Mouse (Mus musculus): ENCODE measurements around the gene Gdf3. TPM values are rescaled to one million over a fixed set of nuclear protein-coding genes. Genes with fewer than 3 reads are reported as not detected.
"Not testable (repeated sequence)": the region's sequence is repeated elsewhere in the genome, so short reads cannot be mapped to it uniquely, and the experiment has no call there.

Gene Gdf3
- polyA plus RNA-seq (2012; rRNA removed): 0.14 TPM in 1 of 2 replicates, not detected in the other

DNA sequence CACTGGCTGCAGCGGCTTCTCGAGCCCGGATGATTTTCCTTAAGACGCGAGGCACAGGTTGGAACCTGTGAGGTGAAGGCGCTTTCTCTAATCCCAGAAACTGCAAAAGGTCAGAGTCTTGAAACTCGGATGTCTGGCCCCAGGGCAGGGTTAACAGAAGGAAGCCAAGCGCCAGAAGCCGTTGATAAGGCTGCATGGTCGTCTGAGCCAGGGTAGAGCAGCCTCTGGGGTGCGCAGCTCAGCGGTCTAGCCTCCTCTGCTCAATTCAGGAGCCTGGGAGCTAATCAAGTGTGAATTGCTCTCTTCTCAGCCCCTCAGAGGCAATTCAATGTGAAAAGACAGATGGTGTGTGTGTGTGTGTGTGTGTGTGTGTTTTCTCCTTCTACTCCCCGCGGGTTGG is at the start of gene Gdf3:
Gdf3 (minus strand) TSS at position 317 of the 400 bp plus-strand sequence.
- H3K27ac ChIP-seq (ENCODE audit: insufficient read depth, low read depth, low read length): no peak within 1 kb of the TSS
- WGBS: 35% methylated on average over 14 of the region's 14 CpGs
- TF ChIP-seq CTCF (IDR thresholded peaks at IDR 0.05; ENCODE audit: extremely low read depth, insufficient read length, insufficient replicate concordance, low read depth, low read length) (no peak), POLR2A (IDR thresholded peaks at IDR 0.05; ENCODE audit: low read depth, low read length) (no peak)
- no peak within 1 kb of the TSS for H3K4me3 ChIP-seq (ENCODE audit: low read depth, low read length)
- H3K36me3 ChIP-seq (ENCODE audit: control insufficient read depth, insufficient read depth, low read length): no peaks in the 10 kb centered on the region
- peaks cover 2% of the 10 kb centered on the region; the same call in 1 of the 2 replicates for H3K4me1 ChIP-seq (ENCODE audit: control insufficient read depth, insufficient read depth, insufficient read length, low read length)
- no peaks in the 10 kb centered on the region; the same call in 1 of the 2 replicates for H3K27me3 ChIP-seq (ENCODE audit: control insufficient read depth, insufficient read depth, low read length)

DNA sequence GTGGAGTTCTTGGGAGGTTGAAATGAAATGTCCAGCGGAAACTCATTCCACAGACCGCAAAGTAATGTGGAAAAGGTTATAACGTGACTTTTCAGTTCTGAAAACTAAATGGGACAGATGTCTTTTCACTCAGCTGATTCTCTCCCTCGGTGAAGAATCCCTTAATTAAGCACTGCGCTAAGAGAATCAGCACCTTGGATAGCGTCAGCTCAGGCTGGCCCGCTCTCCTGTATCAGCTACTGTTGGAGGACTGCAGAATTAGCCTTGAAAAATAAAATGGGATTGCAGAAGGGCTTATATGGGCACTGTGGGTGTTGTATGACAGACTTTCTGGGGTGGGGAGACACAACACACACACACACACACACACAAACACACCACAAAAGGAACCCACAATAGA is 49.7 kb upstream of the Gdf3 start:
- 17% methylated on average over 7 of the region's 7 CpGs for WGBS
- no peak overlapping the region for H3K27ac ChIP-seq (ENCODE audit: insufficient read depth, low read depth, low read length)
- no peaks in the 10 kb centered on the region for H3K4me1 ChIP-seq (ENCODE audit: control insufficient read depth, insufficient read depth, insufficient read length, low read length)
- TF ChIP-seq POLR2A (IDR thresholded peaks at IDR 0.05; ENCODE audit: low read depth, low read length): no peak
- TF ChIP-seq CTCF (IDR thresholded peaks at IDR 0.05; ENCODE audit: extremely low read depth, insufficient read length, insufficient replicate concordance, low read depth, low read length): no peak
- no peaks in the 10 kb centered on the region for H3K36me3 ChIP-seq (ENCODE audit: control insufficient read depth, insufficient read depth, low read length)
- peaks cover 7% of the 10 kb centered on the region for H3K27me3 ChIP-seq (ENCODE audit: control insufficient read depth, insufficient read depth, low read length)
- no peak overlapping the region for H3K4me3 ChIP-seq (ENCODE audit: low read depth, low read length)

DNA sequence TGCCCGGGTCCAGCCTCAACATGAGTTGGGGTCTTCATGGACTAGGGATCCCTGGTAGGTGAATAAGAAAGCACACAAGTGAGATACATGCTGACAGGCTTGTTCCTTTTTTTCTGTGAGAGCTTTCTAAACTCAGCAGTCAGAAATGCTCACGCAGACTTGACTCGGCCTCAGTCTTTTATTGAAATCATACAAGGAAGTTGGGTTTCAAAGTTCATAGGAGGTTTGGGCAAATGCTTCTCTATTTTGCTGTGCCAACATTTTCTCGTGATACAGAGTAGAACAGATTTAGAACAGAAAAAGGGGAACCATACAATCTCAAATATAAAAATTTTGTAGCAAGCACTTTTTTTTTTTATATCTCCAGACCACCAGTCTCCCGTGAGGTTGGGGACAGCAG is 47.7 kb upstream of the Gdf3 start:
- no peaks in the 10 kb centered on the region for H3K4me1 ChIP-seq (ENCODE audit: control insufficient read depth, insufficient read depth, insufficient read length, low read length)
- H3K27ac ChIP-seq (ENCODE audit: insufficient read depth, low read depth, low read length): no peak overlapping the region
- WGBS: 54% methylated on average over 5 of the region's 5 CpGs
- TF ChIP-seq POLR2A (IDR thresholded peaks at IDR 0.05; ENCODE audit: low read depth, low read length): no peak
- no peak for TF ChIP-seq CTCF (IDR thresholded peaks at IDR 0.05; ENCODE audit: extremely low read depth, insufficient read length, insufficient replicate concordance, low read depth, low read length)
- H3K27me3 ChIP-seq (ENCODE audit: control insufficient read depth, insufficient read depth, low read length): peaks cover 7% of the 10 kb centered on the region
- H3K36me3 ChIP-seq (ENCODE audit: control insufficient read depth, insufficient read depth, low read length): no peaks in the 10 kb centered on the region
- no peak overlapping the region for H3K4me3 ChIP-seq (ENCODE audit: low read depth, low read length)

DNA sequence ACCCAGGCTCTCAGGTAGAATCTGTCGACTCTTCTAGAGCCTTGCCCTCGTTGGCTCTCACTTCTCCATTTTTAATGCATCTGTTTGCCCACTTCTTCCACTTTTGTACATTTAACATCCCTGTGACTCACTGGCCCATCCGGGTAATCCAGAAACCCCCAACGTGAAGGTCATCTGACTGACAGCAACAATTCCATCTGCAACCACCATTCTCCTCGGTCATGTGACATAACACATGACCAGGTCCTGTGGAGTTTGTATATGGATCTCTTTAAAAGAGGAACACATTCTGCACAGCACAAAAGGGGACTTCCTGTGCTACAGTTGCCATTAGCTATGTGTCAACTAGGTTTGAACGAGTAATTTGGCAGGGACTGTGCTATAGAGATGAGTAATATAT is 44.4 kb upstream of the Gdf3 start:
- Histone ChIP-seq H3K36me3 (ENCODE audit: control insufficient read depth, insufficient read depth, low read length) (no peaks in the 10 kb centered on the region), H3K27me3 (ENCODE audit: control insufficient read depth, insufficient read depth, low read length) (peaks cover 3% of the 10 kb centered on the region; the same call in 1 of the 2 replicates), H3K4me1 (ENCODE audit: control insufficient read depth, insufficient read depth, insufficient read length, low read length) (no peaks in the 10 kb centered on the region), H3K4me3 (ENCODE audit: low read depth, low read length) (no peak overlapping the region), H3K27ac (ENCODE audit: insufficient read depth, low read depth, low read length) (no peak overlapping the region)
- WGBS: 68% methylated on average over 6 of the region's 6 CpGs
- TF ChIP-seq POLR2A (IDR thresholded peaks at IDR 0.05; ENCODE audit: low read depth, low read length): no peak
- TF ChIP-seq CTCF (IDR thresholded peaks at IDR 0.05; ENCODE audit: extremely low read depth, insufficient read length, insufficient replicate concordance, low read depth, low read length): no peak

DNA sequence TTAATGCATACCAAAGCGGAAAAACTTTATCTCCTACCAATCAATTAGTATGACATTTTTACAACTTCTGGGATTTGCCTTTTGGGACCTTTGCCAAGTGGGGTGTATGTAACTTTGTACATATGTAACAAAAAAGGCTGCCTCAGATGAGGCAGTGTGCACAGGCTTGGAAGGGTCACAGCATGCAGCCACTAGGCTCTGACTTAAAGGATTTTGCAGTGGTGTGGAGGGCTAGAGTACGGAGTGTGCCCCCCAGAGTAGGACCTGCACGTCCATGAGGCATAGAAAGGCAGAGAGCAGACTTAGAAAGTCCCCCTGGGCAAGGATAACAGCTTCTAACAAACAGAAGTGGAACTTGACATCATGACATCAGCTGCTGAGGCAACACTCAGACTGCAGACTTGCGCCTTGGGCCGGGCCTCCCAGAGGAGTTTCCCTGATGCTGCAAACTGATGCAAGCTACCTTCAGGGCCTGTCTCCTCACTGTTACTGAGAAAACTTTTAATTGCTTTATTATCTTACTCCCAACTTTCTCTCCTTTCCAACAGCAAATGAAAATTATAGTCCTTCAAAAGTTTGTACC is 40.6 kb upstream of the Gdf3 start:
- 37% methylated on average over 5 of the region's 5 CpGs for WGBS
- Histone ChIP-seq H3K4me3 (ENCODE audit: low read depth, low read length) (no peak overlapping the region), H3K27ac (ENCODE audit: insufficient read depth, low read depth, low read length) (no peak overlapping the region), H3K27me3 (ENCODE audit: control insufficient read depth, insufficient read depth, low read length) (peaks cover 3% of the 10 kb centered on the region; the same call in 1 of the 2 replicates), H3K36me3 (ENCODE audit: control insufficient read depth, insufficient read depth, low read length) (no peaks in the 10 kb centered on the region), H3K4me1 (ENCODE audit: control insufficient read depth, insufficient read depth, insufficient read length, low read length) (no peaks in the 10 kb centered on the region)
- TF ChIP-seq POLR2A (IDR thresholded peaks at IDR 0.05; ENCODE audit: low read depth, low read length) (no peak), CTCF (IDR thresholded peaks at IDR 0.05; ENCODE audit: extremely low read depth, insufficient read length, insufficient replicate concordance, low read depth, low read length) (no peak)

DNA sequence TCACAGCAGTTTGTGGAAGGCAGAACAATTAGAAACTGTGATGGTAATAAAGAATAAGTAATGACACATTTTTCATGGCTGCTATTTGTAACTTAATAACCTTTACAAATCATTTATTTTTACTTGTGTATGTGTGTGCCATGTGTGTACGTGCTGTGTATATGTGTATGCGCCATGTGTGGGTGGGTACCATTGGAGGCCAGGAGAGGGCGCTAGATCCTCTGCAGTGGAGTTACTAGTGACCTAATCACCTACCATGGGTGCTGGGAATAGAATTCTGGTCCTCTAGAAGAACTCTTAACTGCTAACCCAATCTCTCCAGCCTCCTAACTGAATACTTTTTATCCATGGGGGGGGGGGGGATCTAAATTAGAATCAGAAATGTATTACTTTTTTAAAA is 40.0 kb upstream of the Gdf3 start:
- H3K27me3 ChIP-seq (ENCODE audit: control insufficient read depth, insufficient read depth, low read length): peaks cover 1% of the 10 kb centered on the region; the same call in 1 of the 2 replicates
- TF ChIP-seq CTCF (IDR thresholded peaks at IDR 0.05; ENCODE audit: extremely low read depth, insufficient read length, insufficient replicate concordance, low read depth, low read length) (no peak), POLR2A (IDR thresholded peaks at IDR 0.05; ENCODE audit: low read depth, low read length) (no peak)
- no peak overlapping the region for H3K4me3 ChIP-seq (ENCODE audit: low read depth, low read length)
- H3K27ac ChIP-seq (ENCODE audit: insufficient read depth, low read depth, low read length): no peak overlapping the region
- no peaks in the 10 kb centered on the region for H3K36me3 ChIP-seq (ENCODE audit: control insufficient read depth, insufficient read depth, low read length)
- H3K4me1 ChIP-seq (ENCODE audit: control insufficient read depth, insufficient read depth, insufficient read length, low read length): no peaks in the 10 kb centered on the region
- WGBS: 72% methylated on average over 3 of the region's 3 CpGs

DNA sequence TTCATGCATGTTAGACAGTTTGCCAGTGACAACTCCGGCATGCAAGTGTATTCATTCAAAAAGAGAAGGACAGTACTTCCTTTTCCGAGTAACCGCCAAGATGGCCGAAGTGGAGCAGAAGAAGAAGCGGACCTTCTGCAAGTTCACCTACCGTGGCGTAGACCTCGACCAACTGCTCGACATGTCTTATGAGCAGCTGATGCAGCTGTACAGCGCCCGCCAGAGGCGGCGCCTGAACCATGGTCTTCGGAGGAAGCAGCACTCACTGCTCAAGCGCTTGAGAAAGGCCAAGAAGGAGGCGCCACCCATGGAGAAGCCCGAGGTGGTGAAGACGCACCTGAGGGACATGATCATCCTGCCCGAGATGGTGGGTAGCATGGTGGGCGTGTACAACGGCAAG is 34.3 kb upstream of the Gdf3 start:
- not testable (repeated sequence) for H3K4me3 ChIP-seq (ENCODE audit: low read depth, low read length); H3K27ac ChIP-seq (ENCODE audit: insufficient read depth, low read depth, low read length); H3K4me1 ChIP-seq (ENCODE audit: control insufficient read depth, insufficient read depth, insufficient read length, low read length); H3K36me3 ChIP-seq (ENCODE audit: control insufficient read depth, insufficient read depth, low read length); H3K27me3 ChIP-seq (ENCODE audit: control insufficient read depth, insufficient read depth, low read length)
- 93% methylated on average over 21 of the region's 21 CpGs for WGBS

DNA sequence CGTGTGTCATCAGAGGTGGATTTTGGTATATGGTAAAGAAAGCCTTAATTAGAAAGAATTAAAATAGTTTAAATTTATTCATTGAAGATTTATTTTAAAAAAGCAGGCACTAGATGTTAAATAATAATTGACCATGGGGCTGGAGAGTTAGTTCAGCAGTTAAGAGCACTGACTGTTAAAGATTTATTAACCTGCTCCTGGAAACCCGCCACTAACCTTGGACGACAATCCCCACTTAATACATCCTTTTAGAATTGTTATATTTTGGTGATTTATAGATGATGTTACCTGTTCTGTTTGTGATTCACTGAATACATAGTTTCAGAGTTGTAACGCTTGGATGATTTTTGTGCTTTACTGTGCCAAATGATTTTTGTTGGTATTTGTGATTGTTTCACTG is 27.7 kb upstream of the Gdf3 start:
- not testable (repeated sequence) for H3K4me1 ChIP-seq (ENCODE audit: control insufficient read depth, insufficient read depth, insufficient read length, low read length); H3K4me3 ChIP-seq (ENCODE audit: low read depth, low read length); H3K27me3 ChIP-seq (ENCODE audit: control insufficient read depth, insufficient read depth, low read length); H3K36me3 ChIP-seq (ENCODE audit: control insufficient read depth, insufficient read depth, low read length); H3K27ac ChIP-seq (ENCODE audit: insufficient read depth, low read depth, low read length)
- 62% methylated on average over 4 of the region's 4 CpGs for WGBS
